Mouse (Mus musculus) duodenum, adult 2 months (tissue): ENCODE data around the gene Figla. TPM values are rescaled to one million over a fixed set of nuclear protein-coding genes. Genes with fewer than 3 reads are reported as not detected.

Experiments used
- polyA plus RNA-seq: library from polyadenylated mRNA; depleted of rRNA; stranded (reverse); fragments of >200 nt; gene quantifications from 2 replicates; pipeline ENCODE4 v1.2.3, GENCODE M21; 2012; ENCODE audit warnings: low replicate concordance; rRNA removed

The Figla gene
- not detected in 2 replicates for polyA plus RNA-seq

GRCm38 (mm10) chr6:86015871-86016270 is at the start of gene Figla:
Gene Figla, plus strand, starts transcription at chr6:86016171.

GRCm38 (mm10) chr6:86028601-86029322 is 12.8 kb downstream of the Figla start, which contains the start of gene Add2:
Gene Add2, plus strand, starts transcription at chr6:86028681.

Other genes with a start within 250 kb of the Figla start
- 4.2 and 4.8 TPM in 2 replicates for gene Nat8f6, start 195.2 kb upstream of the Figla start, polyA plus RNA-seq
- 32.9 and 38.5 TPM in 2 replicates for gene Nat8f5, start 195.2 kb upstream of the Figla start, polyA plus RNA-seq
- gene Nat8, start 184.1 kb upstream of the Figla start, polyA plus RNA-seq, result 81.1 and 118 TPM in 2 replicates
- 0.30 and 2.4 TPM in 2 replicates for gene Nat8f2, start 147.0 kb upstream of the Figla start, polyA plus RNA-seq
- 15.3 and 31.8 TPM in 2 replicates for gene Nat8f4, start 111.3 kb upstream of the Figla start, polyA plus RNA-seq
- 19.4 and 21.0 TPM in 2 replicates for gene Tprkb, start 104.3 kb upstream of the Figla start, polyA plus RNA-seq
- 16.7 and 24.8 TPM in 2 replicates for gene Nat8f1, start 100.5 kb upstream of the Figla start, polyA plus RNA-seq
- 14.1 and 35.9 TPM in 2 replicates for gene Dusp11, start 54.5 kb upstream of the Figla start, polyA plus RNA-seq
- 0.07 and 1.6 TPM in 2 replicates for gene Add2, start 12.5 kb downstream of the Figla start, polyA plus RNA-seq
- gene Tgfa, start 179.1 kb downstream of the Figla start, polyA plus RNA-seq, result 8.8 and 9.8 TPM in 2 replicates